Mouse (Mus musculus) C2C12 (cell line): ENCODE results near the gene Ckm.

Experiments used
- CEBPB ChIP-seq: IDR thresholded peaks from one replicate; pipeline ENCODE4 v1.6.1; 2011; ENCODE audit warnings: low read depth, mild to moderate bottlenecking, control low read depth, moderate library complexity
- CTCF ChIP-seq: IDR thresholded peaks from one replicate; pipeline ENCODE4 v1.5.1; 2011; ENCODE audit not compliant: control insufficient read depth, insufficient read depth, insufficient read length
- FOSL1 ChIP-seq: IDR thresholded peaks from one replicate; pipeline ENCODE4 v1.8.0; 2011; ENCODE audit warnings: mild to moderate bottlenecking, low read length; ENCODE audit not compliant: poor library complexity, insufficient read depth, severe bottlenecking
- MAX ChIP-seq: IDR thresholded peaks from one replicate; pipeline ENCODE4 v1.6.1; 2011; ENCODE audit warnings: mild to moderate bottlenecking, control low read depth
- MYOD1 ChIP-seq: IDR thresholded peaks from one replicate; pipeline ENCODE4 v1.6.1; 2011; ENCODE audit warnings: low read depth; ENCODE audit not compliant: control insufficient read depth, insufficient read length
- MYOG ChIP-seq: IDR thresholded peaks from one replicate; pipeline ENCODE4 v1.6.1; 2011; ENCODE audit not compliant: control insufficient read depth, insufficient read length; ENCODE audit errors: extremely low read depth
- USF1 ChIP-seq: IDR thresholded peaks from one replicate; pipeline ENCODE4 v1.6.1; 2011; ENCODE audit warnings: low read depth, mild to moderate bottlenecking, control low read depth, moderate library complexity

- TF ChIP-seq CTCF (peak; percentile 81), USF1 (no peak), MYOG (no peak), MAX (no peak), FOSL1 (no peak), MYOD1 (no peak), CEBPB (no peak)
These were observed 42.9 kb upstream of the Ckm start for GRCm38 (mm10) chr7:19361720-19362119.
